Mouse (Mus musculus) olfactory bulb, adult 2 months (tissue): ENCODE measurements around the gene Atp7b. TPM values are rescaled to one million over a fixed set of nuclear protein-coding genes. Genes with fewer than 3 reads are reported as not detected.

Experiments used
- H3K27ac ChIP-seq: fragments of 200-500 bp; 2 replicates; pipeline ENCODE4 v1.5.1; 2012; ENCODE audit warnings: low read depth, low read length; ENCODE audit not compliant: insufficient read depth
- H3K4me1 ChIP-seq: fragments of 200-500 bp; 2 replicates; pipeline ENCODE4 v1.6.1; 2012; ENCODE audit warnings: low read length; ENCODE audit not compliant: control insufficient read depth, insufficient read depth
- H3K4me3 ChIP-seq: fragments of 200-500 bp; 2 replicates; pipeline ENCODE4 v1.5.1; 2012; ENCODE audit warnings: mild to moderate bottlenecking, low read depth, low read length, moderate library complexity; ENCODE audit not compliant: insufficient read depth
- CTCF ChIP-seq: fragments of 200-500 bp; IDR thresholded peaks from 2 replicates; pipeline ENCODE4 v1.5.1; 2012; ENCODE audit warnings: low read depth, mild to moderate bottlenecking, low read length, moderate library complexity; ENCODE audit not compliant: insufficient read depth
- POLR2A ChIP-seq: fragments of 200-500 bp; IDR thresholded peaks from 2 replicates; pipeline ENCODE4 v1.6.1; 2012; ENCODE audit warnings: mild to moderate bottlenecking, low read depth, low read length, moderate library complexity; ENCODE audit not compliant: insufficient read depth
- WGBS: fragments of 180-500 bp; shearing (Covaris S2); methylation state at CpG from one replicate; pipeline ENCODE4 v1.1.7; 2018; 5-methylcytosine and 5-hydroxymethylcytosine counted together
- polyA plus RNA-seq: library from polyadenylated mRNA; stranded (reverse); fragments of >200 nt; gene quantifications from 2 replicates; pipeline ENCODE4 v1.2.4, GENCODE M21; 2012; ENCODE audit warnings: low replicate concordance; ENCODE audit not compliant: missing spikeins, insufficient read depth, insufficient read length

The Atp7b gene
- polyA plus RNA-seq, 1 experiment = not detected

GRCm38 (mm10) chr8:21958414-21958813, 101.7 kb downstream of the Atp7b start, which contains the start of gene Fam90a1a:
Fam90a1a (plus strand) TSS chr8:21958714.
- Histone ChIP-seq H3K4me1 (no peaks in the 10 kb centered on the region), H3K27ac (no peak within 1 kb of the TSS), H3K4me3 (no peak within 1 kb of the TSS)
- WGBS = 87% methylated on average over 2 of the region's 2 CpGs
- TF ChIP-seq CTCF (no peak), POLR2A (no peak)

- TF ChIP-seq POLR2A (no peak), CTCF (no peak)
- Histone ChIP-seq H3K27ac (no peak overlapping the region), H3K4me3 (no peak overlapping the region), H3K4me1 (no peaks in the 10 kb centered on the region)
- WGBS = 86% methylated on average over 3 of the region's 3 CpGs
Measured at GRCm38 (mm10) chr8:21956336-21956735, 103.8 kb downstream of the Atp7b start.

GRCm38 (mm10) chr8:21955321-21955720, 104.8 kb downstream of the Atp7b start:
- no peak overlapping the region for H3K4me3 ChIP-seq
- TF ChIP-seq CTCF (no peak), POLR2A (no peak)
- no peak overlapping the region for H3K27ac ChIP-seq
- no peaks in the 10 kb centered on the region for H3K4me1 ChIP-seq
- WGBS = 4% methylated on average over 9 of the region's 9 CpGs

GRCm38 (mm10) chr8:21947311-21948017, 112.6 kb downstream of the Atp7b start:
- no peak overlapping the region for H3K27ac ChIP-seq
- H3K4me1 ChIP-seq = no peaks in the 10 kb centered on the region
- no peak for TF ChIP-seq POLR2A
- no peak for TF ChIP-seq CTCF
- no peak overlapping the region for H3K4me3 ChIP-seq
- WGBS = 32% methylated on average over 9 of the region's 9 CpGs

GRCm38 (mm10) chr8:21946462-21946861, 113.6 kb downstream of the Atp7b start, which contains the start of gene Defb13:
Defb13 (plus strand) TSS chr8:21946762.
- 72% methylated on average over 6 of the region's 6 CpGs for WGBS
- TF ChIP-seq CTCF = no peak
- no peak for TF ChIP-seq POLR2A
- no peaks in the 10 kb centered on the region for H3K4me1 ChIP-seq
- H3K4me3 ChIP-seq = no peak within 1 kb of the TSS
- no peak within 1 kb of the TSS for H3K27ac ChIP-seq

Other genes with a start within 250 kb of the Atp7b start
- not detected in 2 replicates for gene Defb50, start 236.8 kb downstream of the Atp7b start, polyA plus RNA-seq
- gene Defb2, start 220.4 kb downstream of the Atp7b start, polyA plus RNA-seq = not detected in 2 replicates
- not detected in 2 replicates for gene Defb10, start 201.4 kb downstream of the Atp7b start, polyA plus RNA-seq
- gene Defb9, start 174.9 kb downstream of the Atp7b start, polyA plus RNA-seq = not detected in 2 replicates
- gene Defb11, start 153.9 kb downstream of the Atp7b start, polyA plus RNA-seq = not detected in 2 replicates
- gene Defb15, start 127.6 kb downstream of the Atp7b start, polyA plus RNA-seq = not detected in 2 replicates
- not detected in 2 replicates for gene Defb35, start 122.0 kb downstream of the Atp7b start, polyA plus RNA-seq
- gene Defb13, start 113.5 kb downstream of the Atp7b start, polyA plus RNA-seq = not detected in 2 replicates
- not detected in 2 replicates for gene Fam90a1a, start 101.6 kb downstream of the Atp7b start, polyA plus RNA-seq
- gene Ccdc70, start 90.5 kb downstream of the Atp7b start, polyA plus RNA-seq = not detected in 2 replicates
- not detected in 2 replicates for gene Alg11, start 416 bp upstream of the Atp7b start, polyA plus RNA-seq
- not detected in 2 replicates for gene Nek5, start 64.7 kb upstream of the Atp7b start, polyA plus RNA-seq
- not detected in 2 replicates for gene Nek3, start 106.1 kb upstream of the Atp7b start, polyA plus RNA-seq
- not detected in 2 replicates for gene Ckap2, start 125.5 kb upstream of the Atp7b start, polyA plus RNA-seq
- gene Vps36, start 132.5 kb upstream of the Atp7b start, polyA plus RNA-seq = not detected in 2 replicates
- gene Thsd1, start 167.0 kb upstream of the Atp7b start, polyA plus RNA-seq = not detected in 2 replicates
- gene Tpte, start 223.1 kb upstream of the Atp7b start, polyA plus RNA-seq = not detected in 2 replicates